Mouse (Mus musculus): ENCODE data around the gene Bst1. TPM values are rescaled to one million over a fixed set of nuclear protein-coding genes. Genes with fewer than 3 reads are reported as not detected.

Gene Bst1
- polyA plus RNA-seq, 1 experiment from 2014 or later, result 0.05 TPM

DNA sequence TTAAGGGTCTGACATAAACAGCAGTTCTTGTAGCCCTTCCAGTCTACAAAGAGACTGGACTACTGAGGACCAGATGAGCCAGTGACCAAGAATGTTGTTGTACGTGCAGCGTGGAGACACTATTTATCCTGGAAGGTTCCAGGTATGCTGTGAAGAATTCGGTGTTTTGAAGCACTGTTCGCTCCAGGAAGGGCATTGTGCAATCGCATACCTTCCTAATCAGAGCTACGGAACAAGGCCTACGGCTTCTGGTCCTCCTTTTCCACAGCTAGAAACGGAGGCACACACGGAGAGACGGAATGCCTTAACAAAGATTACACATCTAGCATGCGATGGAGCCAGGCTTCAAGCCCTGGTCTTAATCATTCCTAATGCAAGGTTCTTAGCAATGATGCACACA, 2.1 kb downstream of the Bst1 start:
- Histone ChIP-seq H3K4me3 (no peak overlapping the region), H3K4me2 (replicated peaks) (no peak overlapping the region), H3K9ac (no peak overlapping the region), H3K27me3 (0 out of 2 replicates have a peak, but pooled peaks cover 7% of the 10 kb centered on the region), H3K27ac (no peak overlapping the region), H3K36me3 (no peaks in the 10 kb centered on the region), H3K9me3 (no peaks in the 10 kb centered on the region), H3K4me1 (peaks cover 3% of the 10 kb centered on the region; the same call in 1 of the 2 replicates)
- no peak for ATAC-seq (ENCODE audit: low FRiP score, low read depth)
- 83% methylated on average over 11 of the region's 11 CpGs for WGBS

GRCm38 (mm10) chr5:43821538-43821937, 2.9 kb downstream of the Bst1 start, which contains the start of gene Fbxl5:
Gene Fbxl5 (minus strand): TSS chr5:43821638.
- ATAC-seq (ENCODE audit: low FRiP score, low read depth), result no peak
- Histone ChIP-seq H3K4me1 (peaks cover 3% of the 10 kb centered on the region; the same call in 1 of the 2 replicates), H3K4me2 (replicated peaks) (no peak within 1 kb of the TSS), H3K9me3 (no peaks in the 10 kb centered on the region), H3K27me3 (0 out of 2 replicates have a peak, but pooled peaks cover 7% of the 10 kb centered on the region), H3K27ac (no peak within 1 kb of the TSS), H3K9ac (no peak within 1 kb of the TSS), H3K36me3 (no peaks in the 10 kb centered on the region), H3K4me3 (no peak within 1 kb of the TSS)
- WGBS, result 78% methylated on average over 19 of the region's 19 CpGs

GRCm38 (mm10) chr5:43822199-43822598, 3.5 kb downstream of the Bst1 start:
- Histone ChIP-seq H3K36me3 (no peaks in the 10 kb centered on the region), H3K4me3 (no peak overlapping the region), H3K4me2 (replicated peaks) (no peak overlapping the region), H3K27me3 (0 out of 2 replicates have a peak, but pooled peaks cover 7% of the 10 kb centered on the region), H3K9me3 (no peaks in the 10 kb centered on the region), H3K27ac (no peak overlapping the region), H3K9ac (no peak overlapping the region), H3K4me1 (peaks cover 3% of the 10 kb centered on the region; the same call in 1 of the 2 replicates)
- WGBS, result 90% methylated on average over 8 of the region's 8 CpGs
- ATAC-seq (ENCODE audit: low FRiP score, low read depth), result no peak

GRCm38 (mm10) chr5:43822824-43823223, 4.1 kb downstream of the Bst1 start:
- Histone ChIP-seq H3K4me1 (peaks cover 3% of the 10 kb centered on the region; the same call in 1 of the 2 replicates), H3K4me2 (replicated peaks) (no peak overlapping the region), H3K4me3 (no peak overlapping the region), H3K9me3 (no peaks in the 10 kb centered on the region), H3K27me3 (0 out of 2 replicates have a peak, but pooled peaks cover 7% of the 10 kb centered on the region), H3K9ac (no peak overlapping the region), H3K36me3 (no peaks in the 10 kb centered on the region), H3K27ac (no peak overlapping the region)
- 91% methylated on average over 3 of the region's 3 CpGs for WGBS
- ATAC-seq (ENCODE audit: low FRiP score, low read depth), result no peak

- WGBS, result 83% methylated on average over 3 of the region's 3 CpGs
- H3K9ac ChIP-seq, result no peak overlapping the region
- H3K27me3 ChIP-seq, result no peaks in the 10 kb centered on the region
- no peak overlapping the region for H3K27ac ChIP-seq
- H3K36me3 ChIP-seq, result no peaks in the 10 kb centered on the region
- H3K4me3 ChIP-seq, result no peak overlapping the region
- no peaks in the 10 kb centered on the region for H3K9me3 ChIP-seq
- H3K4me2 ChIP-seq (replicated peaks), result no peak overlapping the region
- no peak for ATAC-seq (ENCODE audit: low FRiP score, low read depth)
- H3K4me1 ChIP-seq, result no peaks in the 10 kb centered on the region
These were observed 5.9 kb downstream of the Bst1 start for GRCm38 (mm10) chr5:43824580-43824979.

- ATAC-seq (ENCODE audit: low FRiP score, low read depth), result no peak
- Histone ChIP-seq H3K27me3 (no peaks in the 10 kb centered on the region), H3K4me2 (replicated peaks) (no peak overlapping the region), H3K4me3 (no peak overlapping the region), H3K27ac (no peak overlapping the region), H3K9me3 (no peaks in the 10 kb centered on the region), H3K36me3 (no peaks in the 10 kb centered on the region), H3K4me1 (no peaks in the 10 kb centered on the region), H3K9ac (no peak overlapping the region)
- 74% methylated on average over 2 of the region's 2 CpGs for WGBS
These were observed 8.2 kb downstream of the Bst1 start for GRCm38 (mm10) chr5:43826883-43827282.

GRCm38 (mm10) chr5:43827366-43827765, 8.7 kb downstream of the Bst1 start:
- H3K9ac ChIP-seq, result no peak overlapping the region
- H3K4me3 ChIP-seq, result no peak overlapping the region
- no peak for ATAC-seq (ENCODE audit: low FRiP score, low read depth)
- H3K9me3 ChIP-seq, result no peaks in the 10 kb centered on the region
- H3K4me2 ChIP-seq (replicated peaks), result no peak overlapping the region
- H3K27ac ChIP-seq, result no peak overlapping the region
- no peaks in the 10 kb centered on the region for H3K36me3 ChIP-seq
- H3K27me3 ChIP-seq, result no peaks in the 10 kb centered on the region
- 42% methylated on average over 9 of the region's 9 CpGs for WGBS
- no peaks in the 10 kb centered on the region for H3K4me1 ChIP-seq

DNA sequence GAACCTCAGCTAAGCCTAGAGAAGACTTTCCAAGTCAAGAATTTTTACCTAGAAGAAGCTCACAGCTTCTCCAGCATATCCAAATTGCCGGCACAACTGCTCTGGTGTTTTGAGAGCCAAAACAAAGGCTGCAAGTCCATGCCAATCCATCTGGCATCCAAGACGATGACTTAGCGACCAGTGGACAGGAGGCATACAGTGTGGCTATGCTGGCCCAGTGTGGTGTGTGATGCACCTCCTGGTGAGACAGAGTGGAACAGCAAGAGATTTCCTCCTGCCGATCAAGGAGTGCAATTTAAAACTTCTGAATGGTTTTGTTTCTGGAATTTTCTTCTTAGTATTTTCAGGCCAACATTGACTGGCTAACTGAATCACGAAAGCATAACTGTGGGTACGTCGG, 17.9 kb downstream of the Bst1 start:
- Histone ChIP-seq H3K4me1 (no peaks in the 10 kb centered on the region), H3K36me3 (no peaks in the 10 kb centered on the region), H3K9ac (no peak overlapping the region), H3K27me3 (no peaks in the 10 kb centered on the region), H3K4me2 (replicated peaks) (no peak overlapping the region), H3K9me3 (no peaks in the 10 kb centered on the region), H3K4me3 (no peak overlapping the region), H3K27ac (no peak overlapping the region)
- no peak for ATAC-seq (ENCODE audit: low FRiP score, low read depth)
- WGBS, result 90% methylated on average over 7 of the region's 7 CpGs

GRCm38 (mm10) chr5:43837372-43837771, 18.7 kb downstream of the Bst1 start:
- Histone ChIP-seq H3K4me3 (no peak overlapping the region), H3K9ac (no peak overlapping the region), H3K4me1 (no peaks in the 10 kb centered on the region), H3K27me3 (no peaks in the 10 kb centered on the region), H3K36me3 (no peaks in the 10 kb centered on the region), H3K9me3 (no peaks in the 10 kb centered on the region), H3K27ac (no peak overlapping the region), H3K4me2 (replicated peaks) (no peak overlapping the region)
- 52% methylated on average over 5 of the region's 5 CpGs for WGBS
- ATAC-seq (ENCODE audit: low FRiP score, low read depth), result no peak

DNA sequence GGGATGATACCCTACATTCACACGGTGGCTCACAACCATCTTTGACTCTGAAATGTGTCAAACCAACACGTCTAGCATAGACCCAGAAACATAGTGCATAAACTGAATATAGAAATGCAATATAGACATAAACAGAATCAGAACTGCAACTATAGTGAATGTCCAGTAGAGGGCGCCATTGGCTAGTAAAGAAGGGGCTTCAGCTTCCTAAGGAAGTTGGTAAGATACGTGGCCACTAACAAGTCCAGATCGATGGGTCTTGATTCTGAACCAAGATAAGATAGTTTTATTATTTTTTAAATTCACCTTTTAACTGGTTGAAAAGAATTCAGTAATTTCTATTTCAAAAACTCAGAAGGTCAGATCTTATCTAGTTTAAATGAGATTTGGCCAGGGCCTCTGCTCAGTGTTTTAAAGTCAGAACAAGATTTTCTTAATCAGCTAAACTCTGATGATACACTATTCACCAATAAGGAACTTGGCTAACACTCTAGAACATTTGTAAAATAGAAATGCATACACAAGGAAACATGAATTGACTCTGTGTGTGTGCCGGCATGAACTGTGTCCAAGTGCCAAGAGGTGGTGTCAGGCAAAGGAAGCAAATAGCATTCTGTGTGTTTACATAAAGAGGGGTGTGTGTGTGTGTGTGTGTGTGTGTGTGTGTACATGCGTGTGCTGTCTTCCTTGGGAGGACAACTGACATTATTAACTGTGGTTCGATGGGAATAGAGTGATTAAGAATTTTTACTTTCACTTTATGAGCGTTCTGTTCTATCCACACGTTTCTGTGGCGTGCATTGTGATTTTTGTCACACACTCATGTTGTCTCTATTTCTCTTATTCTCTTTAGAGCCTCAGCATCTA, 22.7 kb downstream of the Bst1 start:
- Histone ChIP-seq H3K4me2 (replicated peaks) (no peak overlapping the region), H3K4me1 (0 out of 2 replicates have a peak, but pooled peaks cover 3% of the 10 kb centered on the region), H3K9ac (no peak overlapping the region), H3K27me3 (no peaks in the 10 kb centered on the region), H3K9me3 (peaks cover 6% of the 10 kb centered on the region; the same call in 1 of the 2 replicates), H3K4me3 (no peak overlapping the region), H3K27ac (no peak overlapping the region), H3K36me3 (no peaks in the 10 kb centered on the region)
- 46% methylated on average over 11 of the region's 11 CpGs for WGBS
- ATAC-seq (ENCODE audit: low FRiP score, low read depth), result no peak

DNA sequence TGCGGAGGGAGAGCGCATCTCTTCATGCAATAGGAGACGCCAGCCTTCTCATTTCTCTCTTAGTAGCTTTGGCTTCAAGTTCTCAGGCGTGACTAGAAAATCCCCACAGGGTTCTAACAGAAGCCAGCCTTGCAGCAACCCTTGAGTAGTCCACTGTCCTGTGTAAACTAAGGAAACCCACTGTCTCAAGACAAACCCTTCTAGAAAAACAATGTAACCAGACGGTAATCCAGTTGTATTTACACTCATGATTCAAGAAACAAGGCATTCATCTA, 23.3 kb downstream of the Bst1 start:
- Histone ChIP-seq H3K27me3 (no peaks in the 10 kb centered on the region), H3K9me3 (peaks cover 6% of the 10 kb centered on the region; the same call in 1 of the 2 replicates), H3K27ac (no peak overlapping the region), H3K4me1 (0 out of 2 replicates have a peak, but pooled peaks cover 4% of the 10 kb centered on the region), H3K9ac (no peak overlapping the region), H3K36me3 (no peaks in the 10 kb centered on the region), H3K4me2 (replicated peaks) (no peak overlapping the region), H3K4me3 (no peak overlapping the region)
- no peak for ATAC-seq (ENCODE audit: low FRiP score, low read depth)
- WGBS, result 79% methylated on average over 5 of the region's 5 CpGs

DNA sequence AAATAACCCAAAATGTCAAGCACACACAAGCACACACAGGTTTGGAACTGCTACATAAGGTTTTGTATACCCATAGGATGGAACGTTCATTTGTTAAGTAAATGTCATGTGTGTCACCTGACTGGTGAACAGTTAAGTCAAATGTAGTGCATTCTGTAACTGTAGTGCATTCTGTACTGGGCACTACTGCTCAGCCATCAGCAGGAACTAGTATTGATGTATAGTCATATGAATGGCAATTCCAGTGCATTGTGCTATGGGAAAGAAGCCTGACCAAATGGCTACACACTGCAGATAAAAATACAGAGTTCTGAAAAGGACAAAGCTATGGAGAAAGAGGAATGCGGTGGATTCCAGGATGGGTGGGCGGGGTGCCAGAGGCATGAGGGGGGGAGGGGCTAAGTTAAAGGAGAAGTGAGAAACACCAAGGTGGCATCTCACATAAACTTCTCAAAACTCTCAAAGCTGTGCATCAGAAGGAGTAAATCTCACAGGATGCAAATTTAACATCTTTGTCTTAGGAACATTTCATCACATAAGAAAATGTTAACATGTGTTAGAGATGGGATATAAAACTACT, 24.0 kb downstream of the Bst1 start:
- Histone ChIP-seq H3K36me3 (no peaks in the 10 kb centered on the region), H3K4me1 (0 out of 2 replicates have a peak, but pooled peaks cover 4% of the 10 kb centered on the region), H3K9me3 (peaks cover 6% of the 10 kb centered on the region; the same call in 1 of the 2 replicates), H3K9ac (no peak overlapping the region), H3K27me3 (no peaks in the 10 kb centered on the region), H3K27ac (no peak overlapping the region), H3K4me2 (replicated peaks) (no peak overlapping the region), H3K4me3 (no peak overlapping the region)
- WGBS, result 68% methylated on average over 3 of the region's 3 CpGs
- no peak for ATAC-seq (ENCODE audit: low FRiP score, low read depth)
